Mouse (Mus musculus) macrophage (primary cell): Measurements from ENCODE around the gene Cd3e. TPM values are rescaled to one million over a fixed set of nuclear protein-coding genes. Genes with fewer than 3 reads are reported as not detected.
"Not testable (repeated sequence)": the region's sequence is repeated elsewhere in the genome, so short reads cannot be mapped to it uniquely, and the experiment has no call there.

Source experiments
- H3K27ac ChIP-seq: fragments of 350-480 bp; formaldehyde crosslinking; 2 replicates; pipeline ENCODE4 v1.9.0; 2021
- H3K36me3 ChIP-seq: fragments of 350-480 bp; formaldehyde crosslinking; 2 replicates; pipeline ENCODE4 v1.9.0; 2021; ENCODE audit errors: inconsistent target
- H3K4me3 ChIP-seq: fragments of 350-480 bp; formaldehyde crosslinking; 2 replicates; pipeline ENCODE4 v1.9.0; 2021; ENCODE audit errors: inconsistent target
- H3K79me2 ChIP-seq: fragments of 350-480 bp; formaldehyde crosslinking; 2 replicates; pipeline ENCODE4 v1.9.0; 2021; ENCODE audit errors: inconsistent target
- WGBS: methylation state at CpG from one replicate; pipeline ENCODE4 v1.1.7; 2026; ENCODE audit warnings: inconsistent platforms; ENCODE audit not compliant: missing documents; 5-methylcytosine and 5-hydroxymethylcytosine counted together
- polyA plus RNA-seq: library from polyadenylated mRNA; stranded (reverse); fragments of 250-400 nt; gene quantifications from 3 replicates; pipeline ENCODE4 v1.2.4, GENCODE M21; 2018; ENCODE audit warnings: inconsistent platforms

The Cd3e gene
- polyA plus RNA-seq, 1 experiment from 2014 or later = not detected

GRCm38 (mm10) chr9:44979806-44980205 is 29.6 kb downstream of the Cd3e start:
- Histone ChIP-seq H3K36me3 (no peaks in the 10 kb centered on the region), H3K4me3 (no peak overlapping the region), H3K27ac (no peak overlapping the region), H3K79me2 (no peaks in the 10 kb centered on the region)
- WGBS = 90% methylated on average over 7 of the region's 7 CpGs

- no peak overlapping the region for H3K27ac ChIP-seq
- WGBS = 82% methylated on average over 6 of the region's 6 CpGs
- H3K79me2 ChIP-seq = no peaks in the 10 kb centered on the region
- H3K36me3 ChIP-seq = no peaks in the 10 kb centered on the region
- no peak overlapping the region for H3K4me3 ChIP-seq
These were observed 31.6 kb downstream of the Cd3e start for GRCm38 (mm10) chr9:44977813-44978212.

- WGBS = 33% methylated on average over 1 of the region's 1 CpGs
- Histone ChIP-seq H3K4me3 (no peak overlapping the region), H3K36me3 (no peaks in the 10 kb centered on the region), H3K27ac (no peak overlapping the region), H3K79me2 (peaks cover 9% of the 10 kb centered on the region)
These were observed 40.0 kb downstream of the Cd3e start for GRCm38 (mm10) chr9:44969450-44969849.

GRCm38 (mm10) chr9:44967763-44968162 is 41.7 kb downstream of the Cd3e start:
- not testable (repeated sequence) for H3K4me3 ChIP-seq, H3K27ac ChIP-seq, H3K36me3 ChIP-seq
- peaks cover 26% of the 10 kb centered on the region for H3K79me2 ChIP-seq
- 85% methylated on average over 4 of the region's 5 CpGs for WGBS

- H3K36me3 ChIP-seq = peaks cover 3% of the 10 kb centered on the region; the same call in 1 of the 2 replicates
- 28% methylated on average over 3 of the region's 3 CpGs for WGBS
- peaks cover 36% of the 10 kb centered on the region for H3K79me2 ChIP-seq
- H3K27ac ChIP-seq = no peak overlapping the region
- no peak overlapping the region for H3K4me3 ChIP-seq
These were observed 42.6 kb downstream of the Cd3e start for GRCm38 (mm10) chr9:44966815-44967242.

- H3K4me3 ChIP-seq = peak overlapping the region; percentile 100
- peaks cover 44% of the 10 kb centered on the region for H3K79me2 ChIP-seq
- WGBS = 12% methylated on average over 10 of the region's 10 CpGs
- H3K36me3 ChIP-seq = peaks cover 11% of the 10 kb centered on the region
- H3K27ac ChIP-seq = peak overlapping the region; percentile 22; the same call in 1 of the 2 replicates
These were observed 43.5 kb downstream of the Cd3e start for GRCm38 (mm10) chr9:44965833-44966466.

- Histone ChIP-seq H3K4me3 (peak within 1 kb of the TSS; percentile 100), H3K79me2 (peaks cover 51% of the 10 kb centered on the region), H3K27ac (peak within 1 kb of the TSS; percentile 67), H3K36me3 (peaks cover 18% of the 10 kb centered on the region)
- 1% methylated on average over 37 of the region's 39 CpGs for WGBS
These were observed 44.1 kb downstream of the Cd3e start, which contains the start of gene Ube4a for GRCm38 (mm10) chr9:44965126-44965832. Gene Ube4a, minus strand, starts transcription at chr9:44965600.

- WGBS = 93% methylated on average over 3 of the region's 3 CpGs
- H3K36me3 ChIP-seq = peaks cover 87% of the 10 kb centered on the region
- H3K79me2 ChIP-seq = no peaks in the 10 kb centered on the region
- no peak overlapping the region for H3K27ac ChIP-seq
- no peak overlapping the region for H3K4me3 ChIP-seq
These were observed 55.0 kb downstream of the Cd3e start for GRCm38 (mm10) chr9:44954432-44954831.

Other genes with a start within 250 kb of the Cd3e start
- 72.0 to 187 TPM (median 92.0 TPM) in 3 replicates for gene Arcn1, start 241.8 kb downstream of the Cd3e start, polyA plus RNA-seq
- 21.5 to 65.7 TPM (median 33.6 TPM) in 3 replicates for gene Ift46, start 241.7 kb downstream of the Cd3e start, polyA plus RNA-seq
- 0.19 to 1.1 TPM (median 0.42 TPM) in 3 replicates for gene Tmem25, start 210.3 kb downstream of the Cd3e start, polyA plus RNA-seq
- not detected in 3 replicates for gene Ttc36, start 206.6 kb downstream of the Cd3e start, polyA plus RNA-seq
- 8.0 to 17.8 TPM (median 11.8 TPM) in 3 replicates for gene Kmt2a, start 128.3 kb downstream of the Cd3e start, polyA plus RNA-seq
- 222 to 622 TPM (median 524 TPM) in 3 replicates for gene Atp5l, start 88.9 kb downstream of the Cd3e start, polyA plus RNA-seq
- 25.0 to 37.7 TPM (median 29.2 TPM) in 3 replicates for gene Ube4a, start 44.0 kb downstream of the Cd3e start, polyA plus RNA-seq
- 0.14 TPM in 1 of 3 replicates, not detected in the others for gene Cd3g, start 29.2 kb downstream of the Cd3e start, polyA plus RNA-seq
- gene Cd3d, start 27.8 kb downstream of the Cd3e start, polyA plus RNA-seq = 0.20 TPM in 1 of 3 replicates, not detected in the others
- not detected in 3 replicates for gene Mpzl2, start 30.2 kb upstream of the Cd3e start, polyA plus RNA-seq
- gene Mpzl3, start 45.6 kb upstream of the Cd3e start, polyA plus RNA-seq = 0.20 to 0.46 TPM (median 0.29 TPM) in 3 replicates
- 0.38 to 11.1 TPM (median 3.0 TPM) in 3 replicates for gene Jaml, start 69.6 kb upstream of the Cd3e start, polyA plus RNA-seq
- gene Scn2b, start 108.2 kb upstream of the Cd3e start, polyA plus RNA-seq = 0.06 to 0.18 TPM in 2 of 3 replicates, not detected in the other
- 0.06 TPM in 1 of 3 replicates, not detected in the others for gene Scn4b, start 128.8 kb upstream of the Cd3e start, polyA plus RNA-seq
- gene BC049352, start 172.4 kb upstream of the Cd3e start, polyA plus RNA-seq = 0.32 to 0.98 TPM (median 0.83 TPM) in 3 replicates
- gene Tmprss4, start 194.5 kb upstream of the Cd3e start, polyA plus RNA-seq = 0.54 to 2.3 TPM (median 2.1 TPM) in 3 replicates